Mouse (Mus musculus) hindbrain, embryonic 16.5 days (tissue): Measurements from ENCODE around the gene Trim80. TPM values are rescaled to one million over a fixed set of nuclear protein-coding genes. Genes with fewer than 3 reads are reported as not detected.

Experiments
- ATAC-seq: fragments of 200-750 bp; cut with Nextera tagmentation; 2 replicates; pipeline ENCODE4 v1.8.0; 2017; ENCODE audit warnings: moderate TSS enrichment, moderate library complexity
- H3K27ac ChIP-seq: fragments of 300-500 bp; sonication (generic); 2 replicates; pipeline ENCODE4 v1.5.1; 2014; ENCODE audit warnings: low read depth, mild to moderate bottlenecking, control low read depth, low read length, moderate library complexity
- H3K27me3 ChIP-seq: fragments of 300-500 bp; sonication (generic); replicated peaks from 2 replicates; pipeline ENCODE4 v1.6.1; 2014; ENCODE audit warnings: low read length; ENCODE audit not compliant: control insufficient read depth, insufficient read depth
- H3K36me3 ChIP-seq: fragments of 300-500 bp; sonication (generic); 2 replicates; pipeline ENCODE4 v1.6.1; 2014; ENCODE audit warnings: mild to moderate bottlenecking, low read length, moderate library complexity, mixed read lengths; ENCODE audit not compliant: control insufficient read depth, insufficient read depth
- H3K4me1 ChIP-seq: fragments of 300-500 bp; sonication (generic); 2 replicates; pipeline ENCODE4 v1.6.1; 2014; ENCODE audit warnings: low read depth, low read length; ENCODE audit not compliant: control insufficient read depth, insufficient read depth
- H3K4me2 ChIP-seq: fragments of 300-500 bp; sonication (generic); 2 replicates; pipeline ENCODE4 v1.6.1; 2014; ENCODE audit warnings: mild to moderate bottlenecking, low read length, control low read depth, moderate library complexity
- H3K4me3 ChIP-seq: fragments of 300-500 bp; sonication (generic); 2 replicates; pipeline ENCODE4 v1.5.1; 2014; ENCODE audit warnings: mild to moderate bottlenecking, low read length, control low read depth, moderate library complexity
- H3K9ac ChIP-seq: fragments of 300-500 bp; sonication (generic); 2 replicates; pipeline ENCODE4 v1.6.1; 2014; ENCODE audit warnings: low read depth, mild to moderate bottlenecking, control low read depth, low read length, moderate library complexity
- H3K9me3 ChIP-seq: fragments of 300-500 bp; sonication (generic); 2 replicates; pipeline ENCODE4 v1.6.1; 2014; ENCODE audit warnings: mild to moderate bottlenecking, low read length, moderate library complexity; ENCODE audit not compliant: control insufficient read depth
- WGBS: fragments of 180-500 bp; shearing (Covaris S2); extraction: QIAGEN DNeasy Blood & Tissue Kit; methylation state at CpG from one replicate; pipeline ENCODE4 v1.1.7; 2014; 5-methylcytosine and 5-hydroxymethylcytosine counted together
- polyA plus RNA-seq: library from polyadenylated mRNA; unstranded; fragments of >200 nt; fragmentation: Nextera tagmentation; extraction: Ambion mirVana; gene quantifications from 2 replicates; pipeline ENCODE4 v1.2.1, GENCODE M21; 2015

Gene Trim80
- polyA plus RNA-seq, 1 experiment from 2014 or later, result 0.15 TPM

GRCm38 (mm10) chr11:115439326-115439725 is 1.0 kb upstream of the Trim80 start:
- H3K36me3 ChIP-seq, result no peaks in the 10 kb centered on the region

DNA sequence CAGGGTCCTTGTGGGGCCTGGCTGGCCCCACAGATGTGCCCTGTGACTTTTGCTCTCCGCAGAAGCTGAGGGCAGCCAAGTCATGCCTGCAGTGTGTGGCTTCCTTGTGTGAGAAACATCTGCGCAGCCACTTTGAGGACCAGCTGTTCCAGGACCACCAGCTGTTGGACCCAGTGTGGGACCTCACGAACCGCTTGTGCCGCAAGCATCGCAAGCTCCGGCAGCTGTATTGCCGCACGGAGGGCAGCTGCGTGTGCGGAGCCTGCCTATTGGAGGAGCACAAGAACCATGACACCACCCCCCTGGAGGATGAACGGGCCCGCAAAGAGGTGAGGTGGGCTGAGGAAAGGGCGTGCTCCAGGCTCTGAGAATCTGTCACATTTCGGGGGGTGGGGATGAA is 1.1 kb downstream of the Trim80 start:
- H3K36me3 ChIP-seq, result no peaks in the 10 kb centered on the region
- H3K4me1 ChIP-seq, result peaks cover under 1% of the 10 kb centered on the region; the same call in 1 of the 2 replicates
- no peak for ATAC-seq

More at GRCm38 (mm10) chr11:115439326-115439725, 1.0 kb upstream of the Trim80 start:
- Histone ChIP-seq H3K4me3 (no peak overlapping the region), H3K9me3 (no peaks in the 10 kb centered on the region), H3K4me1 (peaks cover 10% of the 10 kb centered on the region), H3K27me3 (no peaks in the 10 kb centered on the region), H3K4me2 (no peak overlapping the region), H3K9ac (no peak overlapping the region), H3K27ac (no peak overlapping the region)
- no peak for ATAC-seq
- 91% methylated on average over 3 of the region's 3 CpGs for WGBS

DNA sequence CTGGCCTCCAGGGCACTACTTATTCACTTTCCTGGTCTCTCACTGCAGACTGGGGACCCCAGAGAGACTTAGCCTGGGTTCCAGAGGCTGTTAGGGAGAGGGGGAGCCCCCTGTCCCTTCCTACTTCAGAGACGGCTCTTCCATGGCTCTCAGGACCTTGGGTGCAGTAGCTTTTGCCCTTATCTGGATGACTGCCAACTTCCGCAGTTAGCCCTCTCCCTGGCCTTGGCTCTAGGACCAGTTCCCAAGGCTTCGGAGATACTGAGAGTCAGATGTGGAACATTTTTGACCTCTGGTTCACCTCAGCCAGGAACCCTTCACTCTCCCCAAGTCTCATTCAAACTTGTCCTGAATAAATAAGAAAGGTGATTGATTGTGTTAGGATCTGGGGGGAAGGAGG is 6.6 kb downstream of the Trim80 start:
- H3K4me3 ChIP-seq, result no peak overlapping the region
- WGBS, result 64% methylated on average over 3 of the region's 3 CpGs
- H3K36me3 ChIP-seq, result no peaks in the 10 kb centered on the region
- ATAC-seq, result no peak
- no peak overlapping the region for H3K27ac ChIP-seq
- H3K9ac ChIP-seq, result no peak overlapping the region
- no peaks in the 10 kb centered on the region for H3K4me1 ChIP-seq
- no peaks in the 10 kb centered on the region; the same call in 1 of the 2 replicates for H3K27me3 ChIP-seq
- H3K9me3 ChIP-seq, result no peaks in the 10 kb centered on the region
- no peak overlapping the region for H3K4me2 ChIP-seq

More for the DNA sequence above, 1.1 kb downstream of the Trim80 start:
- no peak overlapping the region for H3K27ac ChIP-seq
- H3K9ac ChIP-seq, result no peak overlapping the region
- no peaks in the 10 kb centered on the region for H3K9me3 ChIP-seq
- no peaks in the 10 kb centered on the region for H3K27me3 ChIP-seq
- H3K4me3 ChIP-seq, result no peak overlapping the region
- peak overlapping the region; percentile 11; the same call in 1 of the 2 replicates for H3K4me2 ChIP-seq
- WGBS, result 59% methylated on average over 15 of the region's 15 CpGs

DNA sequence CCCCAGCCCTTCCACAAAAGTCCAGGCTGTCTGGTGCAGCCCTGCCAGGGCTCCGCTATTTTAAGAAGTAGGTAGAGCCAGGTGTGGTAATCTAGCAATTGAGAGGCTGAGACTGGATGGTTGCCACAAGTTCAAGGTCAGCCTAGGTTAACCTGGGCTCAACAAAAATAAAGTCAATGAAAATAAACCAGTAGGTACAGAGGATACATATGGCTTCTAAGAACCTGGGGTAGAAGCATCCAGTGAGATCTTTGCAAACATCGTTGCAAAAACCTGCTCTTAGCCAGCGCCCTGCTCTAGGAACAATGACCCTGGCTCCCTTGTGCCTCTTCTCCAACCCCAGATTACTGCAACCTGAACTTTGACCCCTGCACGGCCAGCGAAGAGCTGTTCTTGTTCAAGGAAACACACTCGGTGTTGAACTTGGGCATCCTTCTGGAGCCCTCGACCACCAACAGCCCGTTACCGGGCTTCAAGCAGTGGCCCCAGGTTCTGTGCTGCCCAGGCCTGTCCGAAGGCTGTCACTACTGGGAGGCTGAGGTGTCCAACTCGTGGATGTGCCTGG is 7.1 kb downstream of the Trim80 start:
- Histone ChIP-seq H3K27me3 (no peaks in the 10 kb centered on the region; the same call in 1 of the 2 replicates), H3K9me3 (no peaks in the 10 kb centered on the region), H3K4me3 (no peak overlapping the region), H3K4me1 (no peaks in the 10 kb centered on the region), H3K27ac (no peak overlapping the region), H3K36me3 (no peaks in the 10 kb centered on the region), H3K4me2 (no peak overlapping the region), H3K9ac (no peak overlapping the region)
- WGBS, result 87% methylated on average over 11 of the region's 11 CpGs
- ATAC-seq, result no peak

GRCm38 (mm10) chr11:115448075-115448474 is 7.7 kb downstream of the Trim80 start:
- Histone ChIP-seq H3K27ac (no peak overlapping the region), H3K4me1 (no peaks in the 10 kb centered on the region), H3K27me3 (no peaks in the 10 kb centered on the region; the same call in 1 of the 2 replicates), H3K9me3 (no peaks in the 10 kb centered on the region), H3K4me3 (no peak overlapping the region), H3K9ac (no peak overlapping the region), H3K4me2 (no peak overlapping the region), H3K36me3 (no peaks in the 10 kb centered on the region)
- WGBS, result 85% methylated on average over 16 of the region's 16 CpGs
- no peak for ATAC-seq

GRCm38 (mm10) chr11:115448998-115449397 is 8.7 kb downstream of the Trim80 start:
- 66% methylated on average over 7 of the region's 7 CpGs for WGBS
- no peak for ATAC-seq
- Histone ChIP-seq H3K4me1 (no peaks in the 10 kb centered on the region), H3K9me3 (no peaks in the 10 kb centered on the region), H3K4me2 (no peak overlapping the region), H3K27ac (no peak overlapping the region), H3K27me3 (no peaks in the 10 kb centered on the region; the same call in 1 of the 2 replicates), H3K36me3 (no peaks in the 10 kb centered on the region), H3K9ac (no peak overlapping the region), H3K4me3 (no peak overlapping the region)

GRCm38 (mm10) chr11:115450176-115450575 is 9.8 kb downstream of the Trim80 start:
- H3K36me3 ChIP-seq, result no peaks in the 10 kb centered on the region
- H3K4me1 ChIP-seq, result no peaks in the 10 kb centered on the region
- no peak for ATAC-seq
- H3K4me2 ChIP-seq, result no peak overlapping the region
- no peaks in the 10 kb centered on the region; the same call in 1 of the 2 replicates for H3K27me3 ChIP-seq
- H3K27ac ChIP-seq, result no peak overlapping the region
- no peak overlapping the region for H3K9ac ChIP-seq
- WGBS, result 92% methylated on average over 7 of the region's 7 CpGs
- no peaks in the 10 kb centered on the region for H3K9me3 ChIP-seq
- no peak overlapping the region for H3K4me3 ChIP-seq

- H3K4me3 ChIP-seq, result no peak overlapping the region
- no peak overlapping the region for H3K27ac ChIP-seq
- ATAC-seq, result no peak
- H3K4me2 ChIP-seq, result no peak overlapping the region
- H3K36me3 ChIP-seq, result no peaks in the 10 kb centered on the region
- peaks cover 2% of the 10 kb centered on the region; the same call in 1 of the 2 replicates for H3K9me3 ChIP-seq
- 85% methylated on average over 8 of the region's 8 CpGs for WGBS
- H3K27me3 ChIP-seq, result no peaks in the 10 kb centered on the region; the same call in 1 of the 2 replicates
- H3K9ac ChIP-seq, result no peak overlapping the region
- no peaks in the 10 kb centered on the region for H3K4me1 ChIP-seq
Measured at GRCm38 (mm10) chr11:115451781-115452241, 11.5 kb downstream of the Trim80 start.

DNA sequence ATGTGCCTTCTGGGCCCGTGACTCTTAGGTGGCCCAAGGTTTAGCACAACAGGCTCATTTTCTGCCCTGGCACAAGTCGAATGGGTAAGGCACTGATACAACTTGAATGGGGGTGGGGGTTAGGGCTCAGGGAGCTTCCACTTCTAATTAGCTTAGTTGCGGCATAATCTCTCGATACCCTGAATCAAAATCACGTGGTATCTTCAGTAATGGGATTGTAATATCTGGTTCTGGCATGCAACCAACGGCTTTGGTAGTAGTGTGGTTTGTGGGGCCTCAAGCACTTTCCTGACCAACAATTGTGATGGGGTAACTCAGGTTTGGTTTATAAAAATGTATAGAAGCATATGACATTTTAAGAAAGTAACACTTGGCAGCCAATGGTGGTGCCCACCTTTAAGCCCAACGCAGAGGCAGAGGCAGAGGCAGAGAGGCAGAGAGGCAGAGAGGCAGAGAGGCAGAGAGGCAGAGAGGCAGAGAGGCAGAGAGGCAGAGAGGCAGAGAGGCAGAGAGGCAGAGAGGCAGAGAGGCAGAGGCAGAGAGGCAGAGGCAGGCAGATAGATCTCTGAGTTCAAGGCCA is 12.0 kb downstream of the Trim80 start:
- no peak overlapping the region for H3K4me3 ChIP-seq
- 83% methylated on average over 7 of the region's 7 CpGs for WGBS
- H3K9ac ChIP-seq, result no peak overlapping the region
- H3K36me3 ChIP-seq, result no peaks in the 10 kb centered on the region
- H3K27me3 ChIP-seq, result no peaks in the 10 kb centered on the region; the same call in 1 of the 2 replicates
- no peak overlapping the region for H3K27ac ChIP-seq
- H3K4me2 ChIP-seq, result no peak overlapping the region
- no peak for ATAC-seq
- H3K9me3 ChIP-seq, result peaks cover 2% of the 10 kb centered on the region; the same call in 1 of the 2 replicates
- H3K4me1 ChIP-seq, result no peaks in the 10 kb centered on the region
